Mouse (Mus musculus) activated CD4-positive, CD25-positive, alpha-beta regulatory T cell, adult 4 months (primary cell): ENCODE data around the gene Eea1. TPM values are rescaled to one million over a fixed set of nuclear protein-coding genes. Genes with fewer than 3 reads are reported as not detected.

Source experiments
- ATAC-seq: one replicate; pipeline ENCODE4 v1.8.0; 2017
- polyA plus RNA-seq, 2 experiments: library from polyadenylated mRNA; unstranded; fragments of 100-300 nt; shearing (Covaris generic); gene quantifications; one replicate each; pipeline ENCODE4 v1.2.1; 2017

The Eea1 gene
- polyA plus RNA-seq, 2 experiments from 2014 or later, result 23.2 to 26.6 TPM

- ATAC-seq, result no peak
Measured at GRCm38 (mm10) chr10:95949410-95949809, 9.0 kb downstream of the Eea1 start.

DNA sequence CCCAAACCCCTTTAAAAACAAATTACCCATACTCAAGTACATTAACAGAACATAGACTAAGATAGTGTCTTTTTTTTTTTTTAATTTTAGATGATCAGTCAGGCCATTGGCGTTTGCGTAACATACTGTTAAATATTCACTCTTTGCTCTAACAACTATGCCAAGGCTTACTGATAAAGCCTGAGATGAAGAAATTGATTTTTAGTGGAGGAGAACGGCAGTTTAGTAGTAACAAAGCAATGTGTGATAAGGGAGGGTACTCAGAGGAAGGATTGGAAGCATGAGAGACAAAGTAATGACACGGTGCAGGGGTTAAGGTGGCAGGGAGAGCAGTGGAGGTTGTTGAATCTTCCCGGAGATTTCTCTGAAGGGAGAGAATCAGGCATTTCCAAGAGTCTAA is 9.7 kb downstream of the Eea1 start:
- no peak for ATAC-seq

DNA sequence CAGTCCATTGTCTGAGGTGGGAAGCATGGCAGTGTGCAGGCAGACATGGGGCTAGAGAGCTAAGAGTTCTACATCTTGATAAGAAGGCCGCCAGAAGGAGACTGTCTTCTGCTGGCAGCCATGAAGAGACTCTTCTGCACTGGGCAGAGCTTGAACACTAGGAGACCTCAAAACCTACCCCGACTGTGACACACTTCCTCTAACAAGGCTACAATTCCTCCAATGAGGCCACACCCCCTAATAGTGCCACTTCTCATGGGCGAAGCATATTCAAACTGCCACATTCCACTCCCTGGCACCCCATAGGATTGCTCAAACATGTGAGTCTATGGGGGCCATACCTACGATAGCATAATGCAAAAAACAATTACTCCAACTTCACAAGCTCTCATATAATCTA is 10.3 kb downstream of the Eea1 start:
- ATAC-seq, result no peak

DNA sequence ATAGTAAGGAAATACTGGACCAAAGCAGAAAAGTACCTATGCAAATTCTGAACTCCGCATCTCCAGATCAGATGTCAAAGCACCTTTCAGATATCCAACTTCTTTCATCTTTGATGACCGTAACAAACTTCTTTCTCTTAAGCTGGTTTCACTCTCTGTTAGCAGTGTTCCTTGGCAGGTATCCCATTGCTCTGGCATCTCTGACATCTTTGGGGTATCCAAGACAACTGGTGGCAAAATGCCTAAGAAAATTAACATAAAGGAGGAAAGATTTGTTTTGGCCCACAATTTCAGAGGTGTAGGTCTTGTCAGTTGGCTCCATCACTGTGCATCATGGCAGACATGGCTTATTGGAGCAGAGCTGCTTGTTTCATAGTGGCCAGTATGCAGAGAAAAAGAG is 10.9 kb downstream of the Eea1 start:
- no peak for ATAC-seq

GRCm38 (mm10) chr10:95956629-95957028 is 16.2 kb downstream of the Eea1 start:
- ATAC-seq, result no peak

GRCm38 (mm10) chr10:95957574-95957973 is 17.1 kb downstream of the Eea1 start:
- no peak for ATAC-seq

DNA sequence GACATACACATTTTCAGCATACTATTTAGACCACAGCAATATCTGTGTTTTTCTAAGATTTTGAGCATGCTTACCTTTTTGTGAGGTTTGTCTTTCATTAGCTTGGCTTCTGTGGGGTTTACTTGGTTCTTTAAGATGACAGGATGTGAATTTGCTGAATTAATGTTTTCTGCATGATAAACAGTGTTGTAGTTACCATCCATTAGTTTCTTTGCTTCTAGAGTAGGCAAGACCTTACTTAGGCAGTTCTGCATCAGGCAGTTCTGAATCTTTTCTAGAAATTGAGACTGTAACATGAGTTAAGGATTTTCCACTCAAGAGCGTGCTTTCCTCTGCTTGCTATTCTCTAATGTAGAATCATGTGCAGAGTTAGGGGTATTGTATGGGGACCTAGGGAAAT is 24.2 kb downstream of the Eea1 start:
- peak; percentile 55 for ATAC-seq

- ATAC-seq, result peak; percentile 75
Measured at GRCm38 (mm10) chr10:95969694-95970093, 29.2 kb downstream of the Eea1 start.

GRCm38 (mm10) chr10:95970744-95971212 is 30.3 kb downstream of the Eea1 start:
- peak; percentile 56 for ATAC-seq

- ATAC-seq, result peak; percentile 26
Measured at GRCm38 (mm10) chr10:95971341-95971740, 30.9 kb downstream of the Eea1 start.

DNA sequence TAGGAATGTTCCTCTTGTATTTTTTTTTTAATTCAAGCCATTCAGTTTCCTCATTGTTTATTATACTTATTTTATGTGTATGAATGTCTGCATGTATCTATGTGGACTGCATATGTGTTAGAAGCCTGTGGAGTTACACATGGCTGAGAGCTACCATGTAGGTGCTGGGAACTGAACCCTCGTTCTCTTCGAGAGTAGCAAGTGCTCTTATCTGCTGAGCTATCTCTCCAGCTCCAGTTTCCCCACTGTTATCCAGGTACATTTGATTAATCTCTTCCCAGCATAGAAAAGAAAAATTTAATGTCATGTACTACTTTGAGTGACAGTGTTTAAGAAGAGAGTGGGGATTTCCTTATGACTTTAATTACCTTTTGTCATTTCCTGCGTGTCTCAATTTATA is 31.5 kb downstream of the Eea1 start:
- ATAC-seq, result peak; percentile 11

DNA sequence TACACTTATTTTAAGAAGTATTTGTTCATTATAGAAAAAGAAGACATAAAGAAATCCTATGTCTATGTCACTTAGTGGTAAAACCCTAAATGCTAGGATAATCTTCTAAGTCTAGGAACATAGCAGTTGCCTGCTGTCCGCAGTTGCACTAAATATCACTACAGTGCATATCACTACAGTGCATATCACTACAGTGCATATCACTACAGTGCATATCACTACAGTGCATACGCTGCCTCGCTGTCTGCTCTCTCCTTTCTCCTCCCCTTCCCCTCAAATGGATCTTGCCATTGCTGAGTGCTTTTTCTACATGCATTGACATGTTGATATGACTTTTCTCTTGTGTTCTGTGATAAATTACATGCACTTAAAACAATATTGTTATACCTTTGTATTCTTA is 34.0 kb downstream of the Eea1 start:
- no peak for ATAC-seq

DNA sequence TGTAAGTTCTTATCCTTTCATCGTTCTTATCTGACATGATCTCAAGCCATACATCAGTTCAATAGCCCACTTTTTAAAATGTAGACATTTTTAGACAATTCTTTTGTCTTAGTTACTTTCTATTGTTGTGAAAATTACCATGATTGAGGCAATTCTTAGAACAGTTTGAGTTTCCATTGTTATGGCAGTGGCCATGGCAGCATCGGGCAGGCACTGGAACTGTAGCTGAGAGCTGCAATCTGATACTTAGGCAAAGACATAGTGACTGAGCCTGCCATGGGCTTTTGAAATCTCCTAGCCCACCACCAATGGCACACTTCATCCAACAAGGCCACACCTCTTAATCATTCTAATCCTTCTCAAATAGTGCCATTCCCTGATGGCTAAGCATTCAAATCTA is 36.3 kb downstream of the Eea1 start:
- ATAC-seq, result no peak

GRCm38 (mm10) chr10:95989731-95990130 is 49.3 kb downstream of the Eea1 start:
- no peak for ATAC-seq

DNA sequence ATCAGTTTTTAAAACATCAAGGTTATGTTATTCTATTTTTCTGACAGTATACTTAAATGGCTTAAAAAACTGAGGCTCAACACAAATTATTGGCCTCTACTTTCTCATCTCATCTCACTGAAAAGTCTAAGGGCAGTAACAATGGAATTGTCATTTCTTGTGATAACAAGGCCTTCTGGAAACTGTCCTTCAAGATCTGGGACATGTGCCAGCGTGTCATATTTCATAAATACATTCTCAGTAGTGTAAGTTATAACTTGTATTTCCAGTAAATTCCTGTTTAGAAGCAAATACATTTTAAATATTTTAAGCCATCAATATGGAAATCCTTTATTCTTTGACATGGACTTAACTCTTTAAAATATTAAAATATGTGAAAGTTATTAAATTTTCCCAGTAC is 50.7 kb downstream of the Eea1 start:
- ATAC-seq, result no peak

DNA sequence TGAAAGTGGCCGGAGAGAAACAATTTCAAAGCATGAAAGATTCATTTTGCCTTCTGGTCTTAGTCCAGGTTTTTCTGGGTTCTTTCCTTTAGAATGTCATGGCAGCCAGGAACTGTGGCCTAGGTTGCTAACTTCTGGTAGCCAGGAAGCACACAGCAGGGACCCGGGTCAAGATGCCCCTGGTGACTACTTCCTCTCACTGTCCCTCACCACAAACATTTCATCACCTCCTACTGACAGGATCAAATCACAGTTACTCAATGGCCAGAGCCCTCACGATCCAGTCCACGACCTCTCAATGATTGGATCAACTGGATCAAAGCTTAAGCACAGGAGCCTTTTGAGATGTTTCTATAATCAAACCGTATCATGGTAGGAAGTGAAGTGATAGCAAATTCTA is 60.5 kb downstream of the Eea1 start:
- no peak for ATAC-seq

DNA sequence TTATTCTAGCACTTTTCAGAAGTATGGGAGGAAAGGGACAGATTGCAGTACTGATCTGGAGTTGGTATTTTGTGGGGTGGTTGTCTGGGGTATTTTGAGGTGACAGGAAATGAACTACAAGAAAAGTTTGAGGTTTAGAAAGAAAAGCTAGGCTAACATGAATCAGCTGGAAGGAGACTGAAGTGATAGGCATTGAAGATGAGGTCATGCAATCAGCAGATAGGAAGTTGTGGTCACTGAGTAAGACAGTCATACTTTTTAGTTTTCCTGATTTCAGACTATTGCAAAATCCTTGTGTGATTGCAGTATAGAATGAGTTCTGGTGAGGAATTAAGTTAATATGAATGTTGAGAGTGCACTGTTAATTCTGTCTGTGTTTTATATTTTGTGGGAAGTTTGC is 75.3 kb downstream of the Eea1 start:
- peak; percentile 92 for ATAC-seq

DNA sequence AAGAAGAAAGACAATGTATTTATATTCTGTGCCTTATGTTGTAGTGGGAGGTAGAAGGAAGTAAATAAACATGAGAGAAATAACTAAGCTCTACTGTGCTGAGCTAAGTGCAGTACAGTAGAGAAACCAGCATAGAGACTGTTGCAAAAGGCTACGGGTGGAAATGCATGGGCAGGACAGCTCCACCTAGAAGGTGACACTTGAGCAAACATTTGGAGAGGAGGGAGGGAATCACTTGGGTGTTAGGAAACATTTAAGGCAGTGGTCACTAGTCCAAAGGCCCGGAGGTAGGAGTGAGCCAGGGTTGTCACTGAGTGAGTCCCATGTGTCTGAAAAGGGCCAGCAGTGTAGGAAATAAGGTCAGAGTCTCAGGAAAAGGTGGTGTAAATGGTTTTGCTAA is 77.0 kb downstream of the Eea1 start:
- ATAC-seq, result no peak

- peak; percentile 43 for ATAC-seq
Measured at GRCm38 (mm10) chr10:96033356-96033984, 93.0 kb downstream of the Eea1 start.

GRCm38 (mm10) chr10:96034106-96034505 is 93.7 kb downstream of the Eea1 start:
- ATAC-seq, result no peak

DNA sequence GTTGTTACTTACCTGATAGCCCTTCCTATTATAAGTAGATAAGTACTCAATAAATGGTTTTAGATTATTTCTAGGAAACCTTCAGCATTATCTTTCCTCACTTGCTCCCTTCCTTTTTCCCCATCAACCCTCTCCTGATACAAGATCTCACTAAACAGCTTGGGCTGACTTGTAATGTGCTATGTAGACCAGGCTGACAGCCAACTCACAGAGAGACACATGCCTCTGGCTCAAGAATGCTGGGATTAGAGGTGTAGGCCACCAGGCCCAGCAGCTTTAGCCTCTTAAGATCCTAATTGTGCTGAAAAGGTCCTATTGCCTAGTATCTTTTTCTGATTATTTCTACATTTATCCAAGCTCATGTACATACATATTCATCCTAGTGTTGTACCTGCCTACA is 95.5 kb downstream of the Eea1 start:
- no peak for ATAC-seq

- ATAC-seq, result no peak
Measured at GRCm38 (mm10) chr10:96044216-96044615, 103.8 kb downstream of the Eea1 start.

- no peak for ATAC-seq
Measured at GRCm38 (mm10) chr10:96047960-96048536, 107.6 kb downstream of the Eea1 start.

GRCm38 (mm10) chr10:96048550-96048949 is 108.1 kb downstream of the Eea1 start:
- ATAC-seq, result no peak

DNA sequence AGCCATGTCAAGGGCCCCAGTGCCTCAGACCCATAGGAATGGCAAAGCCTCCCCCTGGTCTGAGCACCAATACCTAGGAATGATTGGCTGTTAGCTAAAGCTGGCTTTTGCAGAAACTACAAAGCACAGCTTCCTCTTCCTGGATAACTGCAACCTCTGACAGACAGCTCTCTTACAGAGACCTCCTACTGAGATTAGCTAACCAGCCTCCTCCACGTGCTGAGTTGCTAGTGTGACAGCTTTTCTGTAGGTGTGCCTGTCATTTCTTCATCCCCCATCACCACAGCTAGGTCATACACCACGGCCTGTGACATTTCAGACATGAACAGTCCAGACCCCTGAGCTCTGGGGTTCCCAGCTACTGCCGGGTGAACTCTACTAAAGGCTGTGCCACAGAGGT is 126.9 kb downstream of the Eea1 start:
- no peak for ATAC-seq
